Mouse (Mus musculus): Measurements from ENCODE around the gene Rxfp2.

DNA sequence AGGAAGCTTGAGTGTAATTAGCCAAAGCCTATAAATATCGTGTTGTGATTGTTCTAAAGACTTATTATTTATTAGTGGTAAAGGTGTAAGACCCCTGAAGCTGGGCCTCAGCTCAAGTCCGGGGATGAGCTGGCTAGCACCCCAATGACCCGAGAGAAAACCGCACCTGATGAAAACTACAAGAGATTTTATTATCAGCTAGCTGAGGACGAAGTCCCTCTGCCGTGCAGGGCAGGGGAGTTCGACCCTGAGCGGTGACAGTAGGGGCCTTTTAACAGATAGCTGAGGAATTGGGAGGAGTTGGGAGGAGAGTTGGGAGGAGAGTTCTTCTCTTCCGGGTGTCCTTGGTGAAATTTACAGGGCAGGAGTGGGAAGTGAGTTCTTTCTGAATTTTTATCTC lies 42.6 kb downstream of the Rxfp2 start:
- no peak for TF ChIP-seq E2F4 (IDR thresholded peaks at IDR 0.05; ENCODE audit: insufficient read depth)
- TF ChIP-seq MAX (IDR thresholded peaks at IDR 0.05; ENCODE audit: low read depth): no peak
- TF ChIP-seq POLR2A (IDR thresholded peaks at IDR 0.05; ENCODE audit: insufficient read length, low read depth): no peak
- TF ChIP-seq TCF3 (IDR thresholded peaks at IDR 0.05; ENCODE audit: insufficient read length, low read depth): no peak
- no peak for TF ChIP-seq POLR2AphosphoS2 (IDR thresholded peaks at IDR 0.05; ENCODE audit: insufficient read length, low read depth)
- no peak for TF ChIP-seq USF1 (IDR thresholded peaks at IDR 0.05; ENCODE audit: low read depth)

Data from myocyte (in vitro differentiated cells).